ENCODE assay signal across 8 mouse cellular contexts in genomic region chr10:80070837-80071515, GRCm38 (mm10). TPM values are rescaled to one million over a fixed set of nuclear protein-coding genes. Genes with fewer than 3 reads are reported as not detected.
A peak's percentile ranks its signal among the peaks of the same experiment; 100 is the strongest.
DNase-seq lines count a peak whose midpoint lies in the region; ATAC-seq and TF ChIP-seq lines count a peak whose summit lies in the region.

No protein-coding gene starts in this region.

- TF ChIP-seq CTCF in intestine, postnatal 0 days (IDR thresholded peaks at IDR 0.05; ENCODE audit: low read depth), result no peak
- no peak for TF ChIP-seq CTCF in small intestine, adult 2 months (IDR thresholded peaks at IDR 0.05; ENCODE audit: extremely low read depth, insufficient read length, insufficient replicate concordance, low read depth, low read length)

- TF ChIP-seq POLR2A in small intestine, adult 2 months (IDR thresholded peaks at IDR 0.05; ENCODE audit: low read depth, low read length), result no peak

- no peak overlapping the region; the same call in 1 of the 2 replicates for H3K9ac ChIP-seq in intestine, postnatal 0 days (ENCODE audit: low read depth, low read length)

- H3K4me3 ChIP-seq in intestine, postnatal 0 days (ENCODE audit: low read depth, low read length), result no peak overlapping the region
- H3K4me3 ChIP-seq in small intestine, adult 2 months (ENCODE audit: low read depth, low read length), result no peak overlapping the region

- H3K4me1 ChIP-seq in intestine, postnatal 0 days (replicated peaks; ENCODE audit: control insufficient read depth, insufficient read depth, low read length), result peaks cover 5% of the 10 kb centered on the region; the same call in 1 of the 2 replicates
- peaks cover 29% of the 10 kb centered on the region for H3K4me1 ChIP-seq in small intestine, adult 2 months (ENCODE audit: control insufficient read depth, insufficient read depth, insufficient read length, low read length)

- H3K36me3 ChIP-seq in intestine, postnatal 0 days (ENCODE audit: control insufficient read depth, insufficient read depth), result peaks cover 61% of the 10 kb centered on the region
- peaks cover 57% of the 10 kb centered on the region for H3K36me3 ChIP-seq in small intestine, adult 2 months (ENCODE audit: control insufficient read depth, insufficient read depth, low read length)

- intact Hi-C loops in left cerebral cortex, postnatal 4 days (cut with DNase I), result no loop called here

- peak overlapping the region; percentile 66 for H3K27ac ChIP-seq in intestine, postnatal 0 days (ENCODE audit: low read depth, low read length)
- H3K27ac ChIP-seq in small intestine, adult 2 months (ENCODE audit: insufficient read depth, low read depth, low read length), result peak overlapping the region; percentile 67

- 54% methylated on average over 9 of the region's 9 CpGs for WGBS in intestine, postnatal 0 days
- 48% methylated on average over 9 of the region's 9 CpGs for WGBS in small intestine, adult 2 months

- DNase-seq in adrenal gland, adult 8-10 months, result peak; percentile 97
- DNase-seq in cerebellum, postnatal 25 days, result peak; percentile 86 to 93
- DNase-seq in gastrocnemius, postnatal 25 days, result peak; percentile 73
- peak; percentile 81 for DNase-seq in left cerebral cortex, postnatal 4 days
- DNase-seq in T-cell, adult 2 months (ENCODE audit: low spot score), result no peak

- H3K9me3 ChIP-seq in intestine, postnatal 0 days (ENCODE audit: control insufficient read depth), result no peaks in the 10 kb centered on the region

- peak overlapping the region; percentile 28; the same call in 1 of the 2 replicates for H3K4me2 ChIP-seq in intestine, postnatal 0 days (replicated peaks; ENCODE audit: low read depth)

- peak; percentile 58 for ATAC-seq in intestine, postnatal 0 days
- ATAC-seq in megakaryocyte progenitor cell, adult 5-6 weeks (replicated peaks; ENCODE audit: poor library complexity), result peak; percentile 66

- H3K27me3 ChIP-seq in intestine, postnatal 0 days (replicated peaks; ENCODE audit: control insufficient read depth, insufficient read depth, low read length), result no peaks in the 10 kb centered on the region
- no peaks in the 10 kb centered on the region for H3K27me3 ChIP-seq in small intestine, adult 2 months (ENCODE audit: control insufficient read depth, insufficient read depth, low read length)

RNA-seq across cellular contexts. Expression of gene Gpx4, which starts 24.0 kb away (rescaled TPM):
- total RNA-seq in adrenal gland, adult 8-10 months (2022), result 100 to 1,000 TPM; 697 to 776 (median 769) TPM
- 100 to 1,000 TPM; 527 to 618 TPM for total RNA-seq in gastrocnemius, postnatal 25 days (2021)
- 1,519 and 1,523 TPM in 2 replicates for polyA plus RNA-seq in intestine, postnatal 0 days (2015; fragmentation: Nextera tagmentation; extraction: Ambion mirVana)
- total RNA-seq in left cerebral cortex, postnatal 4 days (2021), result 100 to 1,000 TPM; 311 to 347 TPM
- 253 and 271 TPM in 2 replicates for total RNA-seq in megakaryocyte progenitor cell, adult 5-6 weeks (2015)
- total RNA-seq in megakaryocyte progenitor cell, adult 5-6 weeks (2017), result 358 and 365 TPM in 2 replicates
- polyA plus RNA-seq in small intestine, adult 2 months (2012; rRNA removed), result 388 and 646 TPM in 2 replicates

RNA-seq across cellular contexts. Expression of gene Polr2e, which starts 31.4 kb away (rescaled TPM):
- total RNA-seq in adrenal gland, adult 8-10 months (2022), result 100 to 1,000 TPM in 1 of 4 experiments, 10 to 100 TPM in 3; 79.1 to 104 (median 94.4) TPM
- 10 to 100 TPM; 43.2 to 45.5 TPM for total RNA-seq in gastrocnemius, postnatal 25 days (2021)
- 90.0 and 98.5 TPM in 2 replicates for polyA plus RNA-seq in intestine, postnatal 0 days (2015; fragmentation: Nextera tagmentation; extraction: Ambion mirVana)
- 10 to 100 TPM; 63.9 to 74.2 TPM for total RNA-seq in left cerebral cortex, postnatal 4 days (2021)
- 93.3 and 99.5 TPM in 2 replicates for total RNA-seq in megakaryocyte progenitor cell, adult 5-6 weeks (2015)
- 74.3 and 89.9 TPM in 2 replicates for total RNA-seq in megakaryocyte progenitor cell, adult 5-6 weeks (2017)
- 140 and 186 TPM in 2 replicates for polyA plus RNA-seq in small intestine, adult 2 months (2012; rRNA removed)

RNA-seq across cellular contexts. Expression of gene Sbno2, which starts 34.4 kb away (rescaled TPM):
- 10 to 100 TPM; 27.4 to 54.8 (median 45.1) TPM for total RNA-seq in adrenal gland, adult 8-10 months (2022)
- total RNA-seq in gastrocnemius, postnatal 25 days (2021), result 1 to 10 TPM; 5.6 to 6.7 TPM
- polyA plus RNA-seq in intestine, postnatal 0 days (2015; fragmentation: Nextera tagmentation; extraction: Ambion mirVana), result 9.8 and 11.1 TPM in 2 replicates
- 10 to 100 TPM; 28.8 to 30.8 TPM for total RNA-seq in left cerebral cortex, postnatal 4 days (2021)
- total RNA-seq in megakaryocyte progenitor cell, adult 5-6 weeks (2015), result 16.9 and 19.5 TPM in 2 replicates
- total RNA-seq in megakaryocyte progenitor cell, adult 5-6 weeks (2017), result 19.1 and 24.0 TPM in 2 replicates
- polyA plus RNA-seq in small intestine, adult 2 months (2012; rRNA removed), result 61.2 and 126 TPM in 2 replicates

RNA-seq across cellular contexts. Expression of gene Stk11, which starts 44.6 kb away (rescaled TPM):
- total RNA-seq in adrenal gland, adult 8-10 months (2022), result 100 to 1,000 TPM; 127 to 146 (median 143) TPM
- total RNA-seq in gastrocnemius, postnatal 25 days (2021), result 100 to 1,000 TPM in 1 of 2 experiments, 10 to 100 TPM in 1; 99.8 to 120 TPM
- 11.7 and 12.4 TPM in 2 replicates for polyA plus RNA-seq in intestine, postnatal 0 days (2015; fragmentation: Nextera tagmentation; extraction: Ambion mirVana)
- 100 to 1,000 TPM; 100 to 111 TPM for total RNA-seq in left cerebral cortex, postnatal 4 days (2021)
- 71.7 and 81.1 TPM in 2 replicates for total RNA-seq in megakaryocyte progenitor cell, adult 5-6 weeks (2015)
- 159 and 172 TPM in 2 replicates for total RNA-seq in megakaryocyte progenitor cell, adult 5-6 weeks (2017)
- polyA plus RNA-seq in small intestine, adult 2 months (2012; rRNA removed), result 77.5 and 124 TPM in 2 replicates

RNA-seq across cellular contexts. Expression of gene Arhgap45, which starts 54.5 kb away (rescaled TPM):
- 10 to 100 TPM in 2 of 4 experiments, 1 to 10 TPM in 2; 6.4 to 10.6 (median 8.5) TPM for total RNA-seq in adrenal gland, adult 8-10 months (2022)
- 1 to 10 TPM; 1.0 to 2.1 TPM for total RNA-seq in gastrocnemius, postnatal 25 days (2021)
- polyA plus RNA-seq in intestine, postnatal 0 days (2015; fragmentation: Nextera tagmentation; extraction: Ambion mirVana), result 1.2 and 1.3 TPM in 2 replicates
- 1 to 10 TPM; 1.6 to 1.7 TPM for total RNA-seq in left cerebral cortex, postnatal 4 days (2021)
- total RNA-seq in megakaryocyte progenitor cell, adult 5-6 weeks (2015), result 64.1 and 69.0 TPM in 2 replicates
- total RNA-seq in megakaryocyte progenitor cell, adult 5-6 weeks (2017), result 112 and 121 TPM in 2 replicates
- 23.2 and 36.8 TPM in 2 replicates for polyA plus RNA-seq in small intestine, adult 2 months (2012; rRNA removed)
